Mouse (Mus musculus) adrenal gland, postnatal 10 days (tissue): ENCODE data around the gene Atp6v1g1. TPM values are rescaled to one million over a fixed set of nuclear protein-coding genes. Genes with fewer than 3 reads are reported as not detected.

Source experiments
- DNase-seq: peaks from one replicate; pipeline ENCODE4 v3.0.0; 2021; ENCODE audit warnings: mixed read lengths
- long read RNA-seq, 2 experiments: library from polyadenylated mRNA; stranded (forward); transcript quantifications; one replicate each; pipeline ENCODE4 v2.0.0; 2021
- total RNA-seq, 2 experiments: library from RNA; stranded (reverse); gene quantifications; 2 replicates each; pipeline ENCODE4 v1.2.3; 2021

The Atp6v1g1 gene
- 100 to 1,000 TPM; 128 to 131 TPM for total RNA-seq
- long read RNA-seq, experiment 1, transcript Atp6v1g1-201 (3 exons, 1,135 nt): major isoform, 255 of 268 reads
- long read RNA-seq, experiment 1, partial matches to known transcripts: 1 of 268 reads
- long read RNA-seq, experiment 1, other reads (novel, unspliced or antisense): 12 of 268 reads
- long read RNA-seq, experiment 2, transcript Atp6v1g1-201 (3 exons, 1,135 nt): major isoform, 165 of 172 reads
- long read RNA-seq, experiment 2, partial matches to known transcripts: 2 of 172 reads
- long read RNA-seq, experiment 2, other reads (novel, unspliced or antisense): 5 of 172 reads

GRCm38 (mm10) chr4:63544494-63545230, at the start of gene Atp6v1g1:
TSS of gene Atp6v1g1 (plus strand) at chr4:63544772.
- DNase-seq: peak; percentile 96

- peak; percentile 75 for DNase-seq
These were observed 49.3 kb upstream of the Atp6v1g1 start for GRCm38 (mm10) chr4:63494967-63495914.

- DNase-seq: peak; percentile 88
These were observed 48.7 kb upstream of the Atp6v1g1 start, which contains the start of gene Whrn for GRCm38 (mm10) chr4:63495915-63496278. TSS of gene Whrn (minus strand) at chr4:63495991.

GRCm38 (mm10) chr4:63496312-63496711, 48.3 kb upstream of the Atp6v1g1 start:
- no peak for DNase-seq

- DNase-seq: no peak
These were observed 46.2 kb upstream of the Atp6v1g1 start for GRCm38 (mm10) chr4:63498346-63498745.

- no peak for DNase-seq
These were observed 43.5 kb upstream of the Atp6v1g1 start for GRCm38 (mm10) chr4:63501050-63501449.

GRCm38 (mm10) chr4:63503949-63504348, 40.6 kb upstream of the Atp6v1g1 start:
- DNase-seq: no peak

- no peak for DNase-seq
These were observed 37.1 kb upstream of the Atp6v1g1 start for GRCm38 (mm10) chr4:63507478-63507877.

GRCm38 (mm10) chr4:63508232-63508631, 36.3 kb upstream of the Atp6v1g1 start:
- DNase-seq: peak; percentile 91

- no peak for DNase-seq
These were observed 31.7 kb upstream of the Atp6v1g1 start for GRCm38 (mm10) chr4:63512921-63513320.

- DNase-seq: no peak
These were observed 30.1 kb upstream of the Atp6v1g1 start for GRCm38 (mm10) chr4:63514454-63514984.

- DNase-seq: no peak
These were observed 29.6 kb upstream of the Atp6v1g1 start for GRCm38 (mm10) chr4:63515021-63515420.

GRCm38 (mm10) chr4:63521813-63522419, 22.7 kb upstream of the Atp6v1g1 start:
- DNase-seq: no peak

- no peak for DNase-seq
These were observed 19.1 kb upstream of the Atp6v1g1 start for GRCm38 (mm10) chr4:63525514-63525913.

- no peak for DNase-seq
These were observed 15.6 kb upstream of the Atp6v1g1 start for GRCm38 (mm10) chr4:63528946-63529345.

- peak; percentile 41 for DNase-seq
These were observed 14.2 kb upstream of the Atp6v1g1 start for GRCm38 (mm10) chr4:63530409-63530808.

- no peak for DNase-seq
These were observed 7.0 kb upstream of the Atp6v1g1 start for GRCm38 (mm10) chr4:63537602-63538001.

GRCm38 (mm10) chr4:63542209-63542608, 2.4 kb upstream of the Atp6v1g1 start:
- no peak for DNase-seq

GRCm38 (mm10) chr4:63543746-63544493, 652 bp upstream of the Atp6v1g1 start:
- DNase-seq: no peak

GRCm38 (mm10) chr4:63545231-63545958, 823 bp downstream of the Atp6v1g1 start:
- DNase-seq: no peak
